Mouse (Mus musculus) G1E (cell line): Measurements from ENCODE around the gene Cort.

Source experiments
- CTCF ChIP-seq: IDR thresholded peaks from 2 replicates; pipeline ENCODE4 v1.5.1; 2012; ENCODE audit warnings: low read depth, low read length, inconsistent platforms, mixed read lengths
- GATA1 ChIP-seq: IDR thresholded peaks from 2 replicates; pipeline ENCODE4 v1.6.1; 2012; ENCODE audit warnings: borderline replicate concordance, low read length, inconsistent platforms, mixed read lengths
- POLR2AphosphoS5 ChIP-seq: IDR thresholded peaks from 2 replicates; pipeline ENCODE4 v1.6.1; 2012; ENCODE audit warnings: low read depth, low read length, inconsistent platforms; ENCODE audit not compliant: insufficient replicate concordance
- TAL1 ChIP-seq: conservative IDR thresholded peaks from 2 replicates; pipeline ENCODE4 v1.6.1; 2012; ENCODE audit warnings: low read depth, low read length, inconsistent platforms, mixed read lengths

DNA sequence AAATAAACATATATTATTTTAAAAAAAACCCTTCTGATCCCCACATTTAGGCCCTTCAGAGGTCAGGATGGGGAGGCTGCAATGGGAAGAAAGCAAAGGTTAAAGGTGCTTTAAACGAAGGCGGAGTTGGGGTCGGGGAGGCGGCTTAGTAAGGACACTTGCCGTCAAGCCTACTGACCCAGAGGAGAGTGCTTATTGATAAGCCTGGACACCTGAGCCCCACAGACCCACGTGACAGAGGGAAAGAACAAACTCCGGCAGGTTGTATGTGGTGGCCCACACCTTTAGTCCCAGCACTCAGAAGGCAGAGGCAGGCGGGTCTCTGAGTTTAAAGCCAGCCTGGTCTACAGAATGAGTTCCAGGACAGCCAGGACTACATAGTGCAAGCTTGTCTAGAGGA lies 46.5 kb downstream of the Cort start:
- no peak for TF ChIP-seq CTCF
- TF ChIP-seq TAL1: no peak
- TF ChIP-seq GATA1: no peak
- TF ChIP-seq POLR2AphosphoS5: no peak
